In the genomic region with DNA sequence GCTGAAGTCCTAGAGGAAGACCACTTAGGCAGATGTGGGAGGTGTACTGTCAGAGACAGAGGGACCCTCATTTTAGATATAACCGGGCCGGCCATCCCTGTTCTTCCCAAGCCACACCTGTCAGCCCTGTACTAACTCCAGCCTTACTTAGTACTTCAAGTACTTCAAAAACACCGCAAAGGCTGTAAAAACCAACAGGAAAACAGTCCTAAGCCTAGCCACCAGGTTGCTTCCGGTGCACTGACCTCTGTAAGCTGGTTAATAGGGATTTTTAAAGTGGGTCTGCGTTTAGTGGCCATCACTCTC, we compare ENCODE assay signal across 8 mouse cellular contexts. TPM values are rescaled to one million over a fixed set of nuclear protein-coding genes. Genes with fewer than 3 reads are reported as not detected.
DNase-seq lines count a peak whose midpoint lies in the region; ATAC-seq and TF ChIP-seq lines count a peak whose summit lies in the region.

No protein-coding gene starts in this region.

- ATAC-seq in limb, embryonic 14.5 days (ENCODE audit: low FRiP score, low read depth): 0 out of 2 replicates have a peak, but pooled peaks have one; percentile 5

- H3K27ac ChIP-seq in limb, embryonic 14.5 days (replicated peaks; ENCODE audit: low read depth, low read length): no peak overlapping the region
- peak overlapping the region; percentile 95 for H3K27ac ChIP-seq in small intestine, adult 2 months (ENCODE audit: insufficient read depth, low read depth, low read length)

- no peaks in the 10 kb centered on the region for H3K27me3 ChIP-seq in limb, embryonic 14.5 days (ENCODE audit: control insufficient read depth, insufficient read depth, low read length)
- H3K27me3 ChIP-seq in small intestine, adult 2 months (ENCODE audit: control insufficient read depth, insufficient read depth, low read length): no peaks in the 10 kb centered on the region

- no peaks in the 10 kb centered on the region for H3K9me3 ChIP-seq in limb, embryonic 14.5 days (ENCODE audit: control insufficient read depth, low read length)

- H3K36me3 ChIP-seq in limb, embryonic 14.5 days (ENCODE audit: control insufficient read depth, insufficient read depth, low read length): peaks cover 24% of the 10 kb centered on the region
- peaks cover 25% of the 10 kb centered on the region for H3K36me3 ChIP-seq in small intestine, adult 2 months (ENCODE audit: control insufficient read depth, insufficient read depth, low read length)

- no peak for TF ChIP-seq CTCF in small intestine, adult 2 months (IDR thresholded peaks at IDR 0.05; ENCODE audit: extremely low read depth, insufficient read length, insufficient replicate concordance, low read depth, low read length)

- peak overlapping the region; percentile 98 for H3K9ac ChIP-seq in limb, embryonic 14.5 days (ENCODE audit: low read depth, low read length, severe bottlenecking)

- TF ChIP-seq POLR2A in limb, embryonic 14.5 days (IDR thresholded peaks at IDR 0.05; ENCODE audit: borderline replicate concordance, extremely low read depth, insufficient read depth, insufficient read length): no peak
- TF ChIP-seq POLR2A in small intestine, adult 2 months (IDR thresholded peaks at IDR 0.05; ENCODE audit: low read depth, low read length): no peak

- H3K4me2 ChIP-seq in limb, embryonic 14.5 days (replicated peaks; ENCODE audit: low read depth, low read length, severe bottlenecking): peak overlapping the region; percentile 79

- 16% methylated on average over 5 of the region's 5 CpGs for WGBS in limb, embryonic 14.5 days
- 7% methylated on average over 5 of the region's 5 CpGs for WGBS in small intestine, adult 2 months

- H3K4me3 ChIP-seq in limb, embryonic 14.5 days (replicated peaks; ENCODE audit: low read length): peak overlapping the region; percentile 82
- H3K4me3 ChIP-seq in small intestine, adult 2 months (ENCODE audit: low read depth, low read length): peak overlapping the region; percentile 87

- DNase-seq in cerebellum, adult 9-11 months: peak; percentile 45
- DNase-seq in cerebellum, adult 9-10 months: no peak
- peak; percentile 27 for DNase-seq in thymus, postnatal 14 days
- DNase-seq in thymus, postnatal 36 days: no peak
- DNase-seq in limb, embryonic 14.5 days (ENCODE audit: low spot score): no peak
- DNase-seq in ovary, postnatal 14 days (ENCODE audit: low spot score): no peak
- no peak for DNase-seq in right cerebral cortex, postnatal 4 days

- peaks cover 6% of the 10 kb centered on the region for H3K4me1 ChIP-seq in limb, embryonic 14.5 days (ENCODE audit: control insufficient read depth, insufficient read depth, low read length)
- peaks cover 18% of the 10 kb centered on the region; the same call in 1 of the 2 replicates for H3K4me1 ChIP-seq in small intestine, adult 2 months (ENCODE audit: control insufficient read depth, insufficient read depth, insufficient read length, low read length)

RNA-seq across cellular contexts. Expression of a gene that starts 11.1 kb away (rescaled TPM):
- polyA plus RNA-seq in limb, embryonic 14.5 days (2012; rRNA removed): 161 and 181 TPM in 2 replicates
- polyA plus RNA-seq in limb, embryonic 14.5 days (2014; fragmentation: Nextera tagmentation; extraction: Ambion mirVana): 266 and 271 TPM in 2 replicates
- 163 and 217 TPM in 2 replicates for polyA plus RNA-seq in small intestine, adult 2 months (2012; rRNA removed)

Comparison
In these comparisons a context has a peak if more than half of its experiments do, and no peak if none do; other contexts are left out.
1. DNase-seq: peak in cerebellum, adult 9-11 months (single experiment) and thymus, postnatal 14 days (single experiment); none in cerebellum, adult 9-10 months (single experiment), thymus, postnatal 36 days (0 of 2), limb, embryonic 14.5 days (single experiment), ovary, postnatal 14 days (single experiment) and right cerebral cortex, postnatal 4 days (single experiment).